Mouse (Mus musculus) thymus, adult 2 months (tissue): Measurements from ENCODE around the gene Stx6.

Source experiments
- CTCF ChIP-seq: fragments of 200-500 bp; IDR thresholded peaks from 2 replicates; pipeline ENCODE4 v1.5.1; 2012; ENCODE audit warnings: mild to moderate bottlenecking, control low read depth, low read length, moderate library complexity, borderline replicate concordance; ENCODE audit not compliant: control insufficient read depth, poor library complexity, insufficient read depth; ENCODE audit errors: extremely low read depth
- POLR2A ChIP-seq: fragments of 200-500 bp; IDR thresholded peaks from 2 replicates; pipeline ENCODE4 v1.6.1; 2012; ENCODE audit warnings: mild to moderate bottlenecking, low read length, control low read depth, moderate library complexity; ENCODE audit not compliant: control insufficient read depth, poor library complexity, insufficient read depth; ENCODE audit errors: extremely low read depth

DNA sequence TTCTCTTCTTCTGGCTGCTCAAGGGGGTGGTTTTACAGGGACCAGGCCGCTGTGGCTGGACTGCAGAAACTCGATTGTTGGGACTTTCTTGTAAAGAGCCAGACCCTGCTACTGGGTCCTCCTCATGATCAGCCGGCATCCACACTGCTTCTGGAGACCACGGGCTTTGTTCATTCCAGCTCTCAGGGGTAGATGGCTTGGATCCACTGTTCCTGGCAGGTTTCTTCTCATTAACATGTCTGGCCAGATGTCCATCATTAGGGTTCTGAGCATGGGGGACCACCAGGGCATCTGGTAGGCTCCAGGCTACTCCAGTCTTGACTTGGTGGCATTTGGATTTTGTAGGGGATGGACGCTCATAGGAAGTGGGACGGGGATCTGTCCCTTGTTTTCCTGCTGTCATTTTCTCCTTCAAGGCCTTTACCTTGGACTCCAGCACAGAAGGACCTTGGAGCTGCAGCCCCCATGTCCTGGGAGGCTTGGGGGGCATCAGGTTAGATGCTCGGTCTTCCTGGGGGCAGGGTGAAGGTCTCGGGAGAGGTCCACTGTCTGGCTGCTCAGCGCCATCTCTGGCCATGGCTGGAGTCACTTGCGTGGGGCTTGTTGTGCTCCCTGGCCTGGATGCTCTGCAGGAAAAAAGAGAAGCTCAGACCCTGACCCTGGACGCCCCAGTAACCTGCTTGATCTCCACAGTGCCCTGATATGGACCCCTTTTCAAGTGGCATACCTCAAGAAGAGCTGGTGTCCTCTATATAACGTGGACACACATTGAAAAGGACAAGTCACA lies 83.4 kb downstream of the Stx6 start:
- TF ChIP-seq POLR2A (no peak), CTCF (no peak)
